Mouse (Mus musculus): ENCODE data around the gene Pnmal2. TPM values are rescaled to one million over a fixed set of nuclear protein-coding genes. Genes with fewer than 3 reads are reported as not detected.
A peak's percentile ranks its signal among the peaks of the same experiment; 100 is the strongest.

Gene Pnmal2
- polyA plus RNA-seq, 1 experiment: 2.0 TPM

DNA sequence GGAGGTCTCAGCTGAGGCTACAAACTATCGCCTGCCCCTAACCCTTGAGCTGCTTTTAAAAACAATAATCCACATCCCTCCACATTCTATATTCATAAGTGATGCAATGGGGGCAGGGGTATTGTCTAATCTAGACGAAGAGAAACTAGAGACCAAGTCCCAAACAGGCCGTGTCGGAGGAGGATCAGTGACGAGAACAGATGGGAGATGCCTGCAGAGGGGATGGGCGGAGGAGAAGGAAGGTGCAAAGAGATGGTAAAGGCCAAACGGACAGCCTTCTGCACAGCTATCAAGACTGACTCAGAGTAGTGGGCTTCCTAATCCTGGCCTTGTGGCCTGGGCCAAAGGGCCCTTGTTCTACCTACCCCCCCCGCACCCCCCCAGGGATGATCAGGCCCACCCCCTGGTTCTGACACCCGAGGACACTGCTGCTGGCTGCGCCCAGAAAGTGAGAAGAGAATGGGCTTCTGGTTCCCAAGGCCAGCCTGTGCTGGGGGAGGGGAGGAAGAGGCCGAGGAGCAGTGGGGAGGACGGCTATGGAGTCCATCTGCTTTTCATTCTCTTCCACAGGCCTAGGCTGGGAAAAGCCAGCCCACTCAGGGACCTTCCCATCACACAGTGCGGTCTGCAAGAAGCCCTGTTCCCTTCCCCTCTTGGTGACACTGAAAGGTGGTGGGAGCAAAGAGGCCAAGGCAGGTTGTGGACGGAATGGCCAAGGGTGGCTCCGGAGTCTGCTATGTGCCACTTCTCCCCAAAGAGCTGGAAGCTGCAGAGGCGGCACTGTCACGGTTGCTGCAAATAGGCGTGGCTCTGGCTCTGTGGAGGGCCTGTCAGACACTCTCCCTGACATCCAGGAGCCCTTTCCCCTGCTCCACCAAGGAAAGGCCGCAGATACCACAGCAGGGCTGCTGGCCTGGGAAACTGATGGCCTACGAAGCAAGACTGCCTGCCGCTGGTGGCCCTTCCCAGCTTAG lies 23.4 kb upstream of the Pnmal2 start:
- H3K27ac ChIP-seq (ENCODE audit: insufficient read depth, low read length): no peak overlapping the region
- TF ChIP-seq POLR2A (IDR thresholded peaks at IDR 0.05; ENCODE audit: low read depth, low read length) (no peak), CTCF (IDR thresholded peaks at IDR 0.05; ENCODE audit: extremely low read depth, insufficient read depth, insufficient read length, insufficient replicate concordance) (no peak)
- WGBS: 86% methylated on average over 21 of the region's 21 CpGs
- no peak overlapping the region for H3K4me3 ChIP-seq (ENCODE audit: extremely low read depth, insufficient read depth, insufficient read length)
- DNase-seq (ENCODE audit: low read depth in 1 of 2, low spot score in 2 of 2): no peak
- H3K4me1 ChIP-seq (ENCODE audit: control insufficient read depth, insufficient read depth, insufficient read length): peaks cover 4% of the 10 kb centered on the region; the same call in 1 of the 2 replicates
- H3K27me3 ChIP-seq (ENCODE audit: control insufficient read depth, insufficient read depth, low read length): no peaks in the 10 kb centered on the region
- peaks cover 26% of the 10 kb centered on the region for H3K36me3 ChIP-seq (ENCODE audit: control insufficient read depth, insufficient read depth, low read length)

- 57% methylated on average over 6 of the region's 6 CpGs for WGBS
- Histone ChIP-seq H3K27ac (ENCODE audit: insufficient read depth, low read length) (no peak overlapping the region), H3K36me3 (ENCODE audit: control insufficient read depth, insufficient read depth, low read length) (peaks cover 19% of the 10 kb centered on the region), H3K4me1 (ENCODE audit: control insufficient read depth, insufficient read depth, insufficient read length) (peaks cover 4% of the 10 kb centered on the region; the same call in 1 of the 2 replicates), H3K27me3 (ENCODE audit: control insufficient read depth, insufficient read depth, low read length) (no peaks in the 10 kb centered on the region), H3K4me3 (ENCODE audit: extremely low read depth, insufficient read depth, insufficient read length) (no peak overlapping the region)
- no peak for TF ChIP-seq CTCF (IDR thresholded peaks at IDR 0.05; ENCODE audit: extremely low read depth, insufficient read depth, insufficient read length, insufficient replicate concordance)
- TF ChIP-seq POLR2A (IDR thresholded peaks at IDR 0.05; ENCODE audit: low read depth, low read length): no peak
- DNase-seq (ENCODE audit: low read depth in 1 of 2, low spot score in 2 of 2): no peak
Observed at GRCm38 (mm10) chr7:16921881-16922335, 22.6 kb upstream of the Pnmal2 start.

- WGBS: 45% methylated on average over 10 of the region's 10 CpGs
Observed at GRCm38 (mm10) chr7:16922360-16922973, 22.0 kb upstream of the Pnmal2 start.

GRCm38 (mm10) chr7:16923283-16924036 lies 21.0 kb upstream of the Pnmal2 start:
- Histone ChIP-seq H3K36me3 (ENCODE audit: control insufficient read depth, insufficient read depth, low read length) (peaks cover 7% of the 10 kb centered on the region; the same call in 1 of the 2 replicates), H3K4me3 (ENCODE audit: extremely low read depth, insufficient read depth, insufficient read length) (peak overlapping the region; percentile 86), H3K27me3 (ENCODE audit: control insufficient read depth, insufficient read depth, low read length) (no peaks in the 10 kb centered on the region), H3K27ac (ENCODE audit: insufficient read depth, low read length) (peak overlapping the region; percentile 99), H3K4me1 (ENCODE audit: control insufficient read depth, insufficient read depth, insufficient read length) (peaks cover 4% of the 10 kb centered on the region; the same call in 1 of the 2 replicates)
- under 1% methylated on average over 48 of the region's 57 CpGs for WGBS
- DNase-seq (ENCODE audit: low read depth in 1 of 2, low spot score in 2 of 2): no peak
- TF ChIP-seq CTCF (IDR thresholded peaks at IDR 0.05; ENCODE audit: extremely low read depth, insufficient read depth, insufficient read length, insufficient replicate concordance) (no peak), POLR2A (IDR thresholded peaks at IDR 0.05; ENCODE audit: low read depth, low read length) (peak; percentile 38; the same call in 1 of the 2 replicates)

More at GRCm38 (mm10) chr7:16922360-16922973, 22.0 kb upstream of the Pnmal2 start:
- peaks cover 4% of the 10 kb centered on the region; the same call in 1 of the 2 replicates for H3K4me1 ChIP-seq (ENCODE audit: control insufficient read depth, insufficient read depth, insufficient read length)
- peaks cover 16% of the 10 kb centered on the region for H3K36me3 ChIP-seq (ENCODE audit: control insufficient read depth, insufficient read depth, low read length)
- no peak overlapping the region for H3K27ac ChIP-seq (ENCODE audit: insufficient read depth, low read length)
- H3K27me3 ChIP-seq (ENCODE audit: control insufficient read depth, insufficient read depth, low read length): no peaks in the 10 kb centered on the region
- peak overlapping the region; percentile 86; the same call in 1 of the 2 replicates for H3K4me3 ChIP-seq (ENCODE audit: extremely low read depth, insufficient read depth, insufficient read length)
- DNase-seq (ENCODE audit: low read depth in 1 of 2, low spot score in 2 of 2): no peak
- TF ChIP-seq CTCF (IDR thresholded peaks at IDR 0.05; ENCODE audit: extremely low read depth, insufficient read depth, insufficient read length, insufficient replicate concordance): no peak
- TF ChIP-seq POLR2A (IDR thresholded peaks at IDR 0.05; ENCODE audit: low read depth, low read length): no peak

DNA sequence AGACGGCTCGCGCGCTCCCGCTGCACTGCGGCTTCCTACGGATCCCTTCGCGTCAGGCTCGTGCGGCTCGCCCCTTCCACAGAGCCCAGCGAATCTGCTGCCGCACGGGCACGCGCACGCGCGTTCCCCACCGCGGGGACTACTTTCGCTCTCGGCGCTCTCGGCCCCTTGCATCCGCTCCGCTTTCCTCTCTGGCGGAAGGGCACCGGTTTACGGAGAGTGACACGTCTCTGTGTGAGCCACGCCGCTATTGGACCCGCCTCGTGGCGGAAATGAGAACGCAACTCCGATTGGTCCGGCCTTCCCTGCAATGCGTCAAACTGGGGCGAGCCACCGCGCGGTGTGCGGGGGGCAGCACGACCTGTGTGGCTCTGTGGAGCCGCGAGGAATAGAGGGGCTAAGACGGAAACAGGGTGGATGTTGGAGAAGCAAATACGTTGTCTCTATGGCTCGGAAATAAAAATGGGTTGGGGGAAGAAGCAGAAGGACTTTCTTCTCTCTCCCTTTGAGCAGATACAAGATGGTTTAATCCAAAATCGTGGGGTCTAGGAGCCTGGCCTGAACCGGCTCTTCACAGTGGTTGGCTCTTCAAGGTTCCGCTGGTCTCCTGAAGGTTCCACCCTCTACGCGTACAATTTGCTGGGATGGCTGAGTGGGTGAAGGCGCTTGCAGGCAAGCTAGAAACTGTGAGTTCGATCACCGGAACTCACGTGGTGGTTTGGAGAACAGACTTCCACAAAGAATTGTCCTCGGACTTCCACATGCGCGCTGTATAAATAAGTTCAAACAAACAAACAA lies 20.2 kb upstream of the Pnmal2 start, which contains the start of gene Calm3:
Gene Calm3, minus strand, starts transcription at position 78 of the 798 bp plus-strand sequence.
- H3K4me1 ChIP-seq (ENCODE audit: control insufficient read depth, insufficient read depth, insufficient read length): peaks cover 4% of the 10 kb centered on the region; the same call in 1 of the 2 replicates
- H3K36me3 ChIP-seq (ENCODE audit: control insufficient read depth, insufficient read depth, low read length): 0 out of 2 replicates have a peak, but pooled peaks cover under 1% of the 10 kb centered on the region
- DNase-seq (ENCODE audit: low read depth in 1 of 2, low spot score in 2 of 2): peak; percentile 98 to 100
- peak; percentile 36; the same call in 1 of the 2 replicates for TF ChIP-seq POLR2A (IDR thresholded peaks at IDR 0.05; ENCODE audit: low read depth, low read length)
- TF ChIP-seq CTCF (IDR thresholded peaks at IDR 0.05; ENCODE audit: extremely low read depth, insufficient read depth, insufficient read length, insufficient replicate concordance): no peak
- WGBS: 2% methylated on average over 64 of the region's 64 CpGs
- H3K27me3 ChIP-seq (ENCODE audit: control insufficient read depth, insufficient read depth, low read length): no peaks in the 10 kb centered on the region
- peak within 1 kb of the TSS; percentile 99 for H3K27ac ChIP-seq (ENCODE audit: insufficient read depth, low read length)
- H3K4me3 ChIP-seq (ENCODE audit: extremely low read depth, insufficient read depth, insufficient read length): peak within 1 kb of the TSS; percentile 86
